Mouse (Mus musculus) heart, adult 11 months (tissue): ENCODE measurements around the gene Rgl3.
A peak's percentile ranks its signal among the peaks of the same experiment; 100 is the strongest.

Experiments used
- DNase-seq: peaks from one replicate; pipeline ENCODE4 v3.0.0; 2022

Rgl3 gene

GRCm38 (mm10) chr9:21944267-21944666, 45.0 kb downstream of the Rgl3 start:
- DNase-seq: no peak

GRCm38 (mm10) chr9:21943638-21944037, 45.6 kb downstream of the Rgl3 start:
- DNase-seq: no peak

- DNase-seq: peak; percentile 85
Measured at GRCm38 (mm10) chr9:21943046-21943445, 46.2 kb downstream of the Rgl3 start.

GRCm38 (mm10) chr9:21938234-21938855, 50.9 kb downstream of the Rgl3 start:
- DNase-seq: peak; percentile 91

GRCm38 (mm10) chr9:21937711-21938175, 51.5 kb downstream of the Rgl3 start:
- peak; percentile 92 for DNase-seq

- DNase-seq: peak; percentile 99
Measured at GRCm38 (mm10) chr9:21936692-21937570, 52.3 kb downstream of the Rgl3 start, which contains the start of gene Plppr2. Plppr2 (plus strand) TSS chr9:21937033.

GRCm38 (mm10) chr9:21935466-21936131, 53.6 kb downstream of the Rgl3 start:
- DNase-seq: peak; percentile 87

- no peak for DNase-seq
Measured at GRCm38 (mm10) chr9:21934021-21934420, 55.2 kb downstream of the Rgl3 start.

GRCm38 (mm10) chr9:21932445-21933137, 56.7 kb downstream of the Rgl3 start:
- DNase-seq: peak; percentile 89

GRCm38 (mm10) chr9:21932006-21932405, 57.2 kb downstream of the Rgl3 start:
- peak; percentile 91 for DNase-seq

GRCm38 (mm10) chr9:21929208-21929607, 60.0 kb downstream of the Rgl3 start:
- peak; percentile 90 for DNase-seq

GRCm38 (mm10) chr9:21927208-21927753, 62.0 kb downstream of the Rgl3 start, which contains the start of the genes Ccdc159 and Tmem205:
Ccdc159 (plus strand) TSS chr9:21927471.
Tmem205 (minus strand) TSS chr9:21927556.
- DNase-seq: peak; percentile 100

GRCm38 (mm10) chr9:21926784-21927183, 62.5 kb downstream of the Rgl3 start:
- no peak for DNase-seq

GRCm38 (mm10) chr9:21926155-21926554, 63.1 kb downstream of the Rgl3 start:
- DNase-seq: peak; percentile 94

- DNase-seq: no peak
Measured at GRCm38 (mm10) chr9:21925506-21925905, 63.7 kb downstream of the Rgl3 start.

- no peak for DNase-seq
Measured at GRCm38 (mm10) chr9:21925034-21925433, 64.2 kb downstream of the Rgl3 start.

GRCm38 (mm10) chr9:21924099-21924493, 65.2 kb downstream of the Rgl3 start:
- peak; percentile 100 for DNase-seq

GRCm38 (mm10) chr9:21923490-21924098, 65.7 kb downstream of the Rgl3 start:
- peak; percentile 86 for DNase-seq

GRCm38 (mm10) chr9:21923036-21923435, 66.2 kb downstream of the Rgl3 start:
- no peak for DNase-seq
